Mouse (Mus musculus) heart, embryonic 14.5 days (tissue): ENCODE measurements around the gene Max. TPM values are rescaled to one million over a fixed set of nuclear protein-coding genes. Genes with fewer than 3 reads are reported as not detected.

Source experiments
- ATAC-seq: fragments of 200-750 bp; cut with Nextera tagmentation; 2 replicates; pipeline ENCODE4 v1.8.0; 2017; ENCODE audit warnings: low read depth, moderate TSS enrichment; ENCODE audit not compliant: insufficient number of reproducible peaks, insufficient read depth, low FRiP score
- H3K27ac ChIP-seq, 2 experiments: fragments of 200-500 bp in 1 of 2; fragments of 300-500 bp in 1 of 2; sonication (generic) in 1 of 2; replicated peaks in 1 of 2; 2 replicates each; pipeline ENCODE4 v1.5.1; 2012 to 2014; ENCODE audit warnings: low read depth in 2 of 2, low read length in 2 of 2, control low read depth in 1 of 2, mild to moderate bottlenecking in 1 of 2, mixed read lengths in 1 of 2; ENCODE audit not compliant: control insufficient read depth in 1 of 2, insufficient read depth in 1 of 2
- H3K27me3 ChIP-seq: fragments of 300-500 bp; sonication (generic); 2 replicates; pipeline ENCODE4 v1.6.1; 2014; ENCODE audit warnings: mild to moderate bottlenecking, low read length, control low read depth; ENCODE audit not compliant: control insufficient read depth, insufficient read depth
- H3K36me3 ChIP-seq: fragments of 300-500 bp; sonication (generic); 2 replicates; pipeline ENCODE4 v1.6.1; 2014; ENCODE audit warnings: mild to moderate bottlenecking, control low read depth, low read length, mixed read lengths; ENCODE audit not compliant: control insufficient read depth, insufficient read depth
- H3K4me1 ChIP-seq, 2 experiments: fragments of 200-500 bp in 1 of 2; fragments of 300-500 bp in 1 of 2; sonication (generic) in 1 of 2; 2 replicates each; pipeline ENCODE4 v1.6.1; 2012 to 2014; ENCODE audit warnings: low read length in 2 of 2, control low read depth in 1 of 2, mixed read lengths in 1 of 2; ENCODE audit not compliant: control insufficient read depth in 2 of 2, insufficient read depth in 2 of 2
- H3K4me2 ChIP-seq: fragments of 300-500 bp; sonication (generic); 2 replicates; pipeline ENCODE4 v1.6.1; 2014; ENCODE audit warnings: mild to moderate bottlenecking, low read length
- H3K4me3 ChIP-seq, 2 experiments: fragments of 200-500 bp in 1 of 2; fragments of 300-500 bp in 1 of 2; sonication (generic) in 1 of 2; 2 replicates each; pipeline ENCODE4 v1.5.1; 2012 to 2014; ENCODE audit warnings: low read length in 2 of 2, mild to moderate bottlenecking in 2 of 2, control low read depth in 1 of 2, low read depth in 1 of 2, moderate library complexity in 1 of 2; ENCODE audit not compliant: control insufficient read depth in 1 of 2, insufficient read depth in 1 of 2
- H3K9ac ChIP-seq: fragments of 300-500 bp; sonication (generic); 2 replicates; pipeline ENCODE4 v1.6.1; 2014; ENCODE audit warnings: mild to moderate bottlenecking, low read length
- H3K9me3 ChIP-seq: fragments of 300-500 bp; sonication (generic); 2 replicates; pipeline ENCODE4 v1.6.1; 2016; ENCODE audit warnings: low read length, control low read depth; ENCODE audit not compliant: control insufficient read depth
- WGBS: fragments of 180-500 bp; shearing (Covaris S2); extraction: QIAGEN DNeasy Blood & Tissue Kit; methylation state at CpG from one replicate; pipeline ENCODE4 v1.1.7; 2014; 5-methylcytosine and 5-hydroxymethylcytosine counted together
- polyA plus RNA-seq: library from polyadenylated mRNA; unstranded; fragments of >200 nt; fragmentation: Nextera tagmentation; extraction: Ambion mirVana; gene quantifications from 2 replicates; pipeline ENCODE4 v1.2.1, GENCODE M21; 2014

Gene Max
- polyA plus RNA-seq, 1 experiment from 2014 or later = 21.7 TPM

DNA sequence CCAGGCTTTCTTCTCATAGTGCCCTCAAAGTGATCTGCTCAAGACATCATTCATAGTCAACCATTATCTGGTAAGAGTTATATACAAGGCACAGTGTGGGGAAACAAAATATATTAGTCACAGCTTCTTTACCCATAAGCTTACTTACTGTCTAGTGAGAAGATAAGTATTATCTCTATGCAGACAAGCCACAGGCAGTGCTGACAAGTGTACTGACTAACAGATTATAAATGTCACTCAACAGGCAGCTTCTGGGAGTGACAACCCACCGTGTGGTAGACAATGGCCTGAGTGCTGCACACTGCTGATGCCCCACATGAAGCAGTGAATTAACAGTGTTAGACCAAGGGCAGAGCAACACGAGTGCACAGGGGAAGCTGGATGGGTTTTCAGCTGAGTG, 20.5 kb downstream of the Max start:
- no peak for ATAC-seq
- H3K27me3 ChIP-seq = no peaks in the 10 kb centered on the region
- peaks cover 86% of the 10 kb centered on the region for H3K36me3 ChIP-seq

GRCm38 (mm10) chr12:76938013-76938412, 24.0 kb downstream of the Max start:
- peaks cover 72% of the 10 kb centered on the region for H3K36me3 ChIP-seq

More for the DNA sequence above, 20.5 kb downstream of the Max start:
- no peaks in the 10 kb centered on the region for H3K9me3 ChIP-seq
- no peak overlapping the region for H3K4me2 ChIP-seq
- peaks cover 7 to 10% of the 10 kb centered on the region in 2 experiments; a peak in 3 of 4 replicates for H3K4me1 ChIP-seq
- no peak overlapping the region for H3K9ac ChIP-seq
- 17% methylated on average over 2 of the region's 2 CpGs for WGBS
- H3K4me3 ChIP-seq = no peak overlapping the region
- H3K27ac ChIP-seq = no peak overlapping the region

DNA sequence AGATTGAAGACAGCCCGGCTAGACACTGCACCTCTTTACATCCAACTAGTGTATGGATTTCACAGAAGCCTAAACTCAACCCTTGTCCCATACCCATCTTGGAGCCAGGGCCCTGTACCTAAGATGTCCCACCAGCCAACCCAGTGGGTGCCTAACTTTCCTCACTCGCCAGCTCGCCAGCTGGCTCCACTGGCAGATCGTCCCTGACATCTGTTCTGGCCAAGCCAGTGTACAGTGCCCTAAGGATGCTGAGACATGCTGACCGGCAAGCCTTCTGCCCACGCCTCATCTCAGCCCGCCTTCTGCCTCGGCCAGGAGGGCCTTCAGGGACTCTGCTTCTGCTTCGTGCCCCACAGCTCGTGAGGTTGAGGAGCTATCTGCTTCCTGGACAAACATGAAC, 25.8 kb downstream of the Max start:
- H3K4me3 ChIP-seq = no peak overlapping the region
- no peak overlapping the region for H3K9ac ChIP-seq
- H3K27ac ChIP-seq = no peak overlapping the region
- ATAC-seq = no peak
- no peaks in the 10 kb centered on the region for H3K27me3 ChIP-seq
- no peak overlapping the region for H3K4me2 ChIP-seq
- H3K4me1 ChIP-seq = 0 out of 4 replicates have a peak, but pooled peaks cover 0 to under 1% of the 10 kb centered on the region in 2 experiments
- no peaks in the 10 kb centered on the region for H3K9me3 ChIP-seq
- H3K36me3 ChIP-seq = peaks cover 56% of the 10 kb centered on the region
- WGBS = 88% methylated on average over 10 of the region's 10 CpGs

More at GRCm38 (mm10) chr12:76938013-76938412, 24.0 kb downstream of the Max start:
- 91% methylated on average over 6 of the region's 6 CpGs for WGBS
- no peak overlapping the region for H3K27ac ChIP-seq
- H3K9ac ChIP-seq = no peak overlapping the region
- no peaks in the 10 kb centered on the region for H3K27me3 ChIP-seq
- ATAC-seq = no peak
- no peak overlapping the region for H3K4me3 ChIP-seq
- no peak overlapping the region for H3K4me2 ChIP-seq
- no peaks in the 10 kb centered on the region for H3K9me3 ChIP-seq
- H3K4me1 ChIP-seq = peaks cover 7 to 10% of the 10 kb centered on the region in 2 experiments; a peak in 3 of 4 replicates

DNA sequence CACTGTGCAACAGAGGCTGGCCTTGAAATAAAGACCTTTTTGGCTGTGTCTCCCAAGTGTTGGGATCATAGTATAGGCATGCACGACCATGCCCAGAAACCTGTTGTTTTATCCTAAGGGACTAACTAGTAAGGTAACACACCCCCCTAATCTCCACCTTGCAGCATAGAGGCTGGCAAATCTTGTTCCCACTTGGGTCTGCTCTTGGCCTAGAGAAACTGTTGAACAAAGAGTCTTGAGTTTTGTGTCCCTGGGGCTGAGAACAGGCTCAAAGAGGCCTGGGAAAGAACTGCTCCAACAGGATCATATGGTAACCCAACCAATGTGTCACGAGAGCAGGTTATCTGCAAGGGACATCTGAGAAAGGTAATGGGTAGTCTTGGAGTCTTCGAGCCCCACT, 27.6 kb downstream of the Max start:
- Histone ChIP-seq H3K9me3 (no peaks in the 10 kb centered on the region), H3K4me1 (no peaks in the 10 kb centered on the region), H3K9ac (no peak overlapping the region), H3K4me2 (no peak overlapping the region), H3K27me3 (no peaks in the 10 kb centered on the region), H3K36me3 (peaks cover 48% of the 10 kb centered on the region), H3K4me3 (no peak overlapping the region), H3K27ac (no peak overlapping the region)
- WGBS = 92% methylated on average over 3 of the region's 3 CpGs
- ATAC-seq = no peak

DNA sequence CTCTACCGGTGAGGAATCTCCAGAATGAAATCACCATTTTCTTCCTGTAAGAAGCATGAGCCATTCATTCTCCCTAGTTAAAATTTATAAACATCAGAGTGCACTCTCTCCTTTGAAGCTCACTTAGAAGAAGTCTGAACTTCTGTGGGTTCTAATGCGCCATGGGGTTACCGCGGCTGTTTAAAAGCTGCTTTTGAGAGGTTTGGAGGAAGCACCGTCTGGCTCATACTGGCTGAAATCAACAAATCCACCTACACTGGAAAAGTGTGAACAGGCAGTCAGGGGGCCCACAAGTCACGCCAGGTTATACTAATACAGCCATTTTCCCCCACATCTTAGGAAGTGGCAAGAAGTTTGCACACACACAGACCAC, 29.3 kb downstream of the Max start:
- Histone ChIP-seq H3K27me3 (no peaks in the 10 kb centered on the region), H3K4me2 (no peak overlapping the region), H3K9me3 (no peaks in the 10 kb centered on the region), H3K36me3 (peaks cover 30% of the 10 kb centered on the region), H3K4me1 (no peaks in the 10 kb centered on the region), H3K9ac (no peak overlapping the region), H3K27ac (no peak overlapping the region), H3K4me3 (no peak overlapping the region)
- ATAC-seq = no peak
- WGBS = 70% methylated on average over 6 of the region's 6 CpGs

GRCm38 (mm10) chr12:76931739-76932687, 30.0 kb downstream of the Max start:
- H3K27ac ChIP-seq = peak overlapping the region in 1 of 2 experiments; percentile 27; a peak in 1 of 4 replicates
- no peak overlapping the region for H3K4me2 ChIP-seq
- H3K27me3 ChIP-seq = no peaks in the 10 kb centered on the region
- no peaks in the 10 kb centered on the region for H3K9me3 ChIP-seq
- H3K9ac ChIP-seq = no peak overlapping the region
- H3K36me3 ChIP-seq = peaks cover 23% of the 10 kb centered on the region
- no peaks in the 10 kb centered on the region for H3K4me1 ChIP-seq
- WGBS = 61% methylated on average over 14 of the region's 14 CpGs
- ATAC-seq = no peak
- no peak overlapping the region for H3K4me3 ChIP-seq

- Histone ChIP-seq H3K36me3 (peaks cover 5% of the 10 kb centered on the region; the same call in 1 of the 2 replicates), H3K9ac (no peak overlapping the region), H3K27ac (no peak overlapping the region), H3K27me3 (no peaks in the 10 kb centered on the region), H3K4me3 (no peak overlapping the region), H3K9me3 (no peaks in the 10 kb centered on the region), H3K4me2 (no peak overlapping the region), H3K4me1 (peaks cover 2 to 5% of the 10 kb centered on the region in 2 experiments; a peak in 1 of 4 replicates)
- WGBS = 38% methylated on average over 6 of the region's 6 CpGs
- no peak for ATAC-seq
Observed at GRCm38 (mm10) chr12:76930177-76930576, 31.8 kb downstream of the Max start.
